Mouse (Mus musculus) limb, embryonic 13.5 days (tissue): ENCODE data around the gene Fhl2. TPM values are rescaled to one million over a fixed set of nuclear protein-coding genes. Genes with fewer than 3 reads are reported as not detected.
"Not testable (repeated sequence)": the region's sequence is repeated elsewhere in the genome, so short reads cannot be mapped to it uniquely, and the experiment has no call there.

ENCODE experiments used
- ATAC-seq: fragments of 200-750 bp; cut with Nextera tagmentation; 2 replicates; pipeline ENCODE4 v1.8.0; 2017; ENCODE audit warnings: low read depth, moderate number of reproducible peaks, moderate TSS enrichment; ENCODE audit not compliant: low FRiP score
- H3K27ac ChIP-seq: fragments of 300-500 bp; sonication (generic); 2 replicates; pipeline ENCODE4 v1.5.1; 2015; ENCODE audit warnings: inconsistent platforms, mild to moderate bottlenecking, moderate library complexity
- H3K27me3 ChIP-seq: fragments of 300-500 bp; sonication (generic); 2 replicates; pipeline ENCODE4 v1.6.1; 2015; ENCODE audit warnings: mild to moderate bottlenecking, inconsistent platforms
- H3K36me3 ChIP-seq: fragments of 300-500 bp; sonication (generic); 2 replicates; pipeline ENCODE4 v1.6.1; 2015; ENCODE audit warnings: inconsistent platforms, mild to moderate bottlenecking, moderate library complexity
- H3K4me1 ChIP-seq: fragments of 300-500 bp; sonication (generic); 2 replicates; pipeline ENCODE4 v1.6.1; 2015; ENCODE audit warnings: inconsistent platforms
- H3K4me2 ChIP-seq: fragments of 300-500 bp; sonication (generic); replicated peaks from 2 replicates; pipeline ENCODE4 v1.6.1; 2015; ENCODE audit warnings: inconsistent platforms, mild to moderate bottlenecking, moderate library complexity
- H3K4me3 ChIP-seq: fragments of 300-500 bp; sonication (generic); 2 replicates; pipeline ENCODE4 v1.5.1; 2015; ENCODE audit warnings: moderate library complexity, mild to moderate bottlenecking, inconsistent platforms
- H3K9ac ChIP-seq: fragments of 300-500 bp; sonication (generic); 2 replicates; pipeline ENCODE4 v1.6.1; 2015; ENCODE audit warnings: mild to moderate bottlenecking, inconsistent platforms
- H3K9me3 ChIP-seq: fragments of 300-500 bp; sonication (generic); 2 replicates; pipeline ENCODE4 v1.6.1; 2016; ENCODE audit warnings: inconsistent platforms
- WGBS: fragments of 180-500 bp; shearing (Covaris S2); methylation state at CpG from one replicate; pipeline ENCODE4 v1.1.7; 2015; 5-methylcytosine and 5-hydroxymethylcytosine counted together
- polyA plus RNA-seq: library from polyadenylated mRNA; unstranded; fragments of >200 nt; fragmentation: Nextera tagmentation; extraction: Ambion mirVana; gene quantifications from 2 replicates; pipeline ENCODE4 v1.2.1, GENCODE M21; 2015

Fhl2 gene
- polyA plus RNA-seq, 1 experiment from 2014 or later, result 19.1 TPM

GRCm38 (mm10) chr1:43188893-43189292 lies 7.9 kb downstream of the Fhl2 start:
- not testable (repeated sequence) for H3K27me3 ChIP-seq, H3K36me3 ChIP-seq, H3K27ac ChIP-seq, ATAC-seq, H3K9me3 ChIP-seq, H3K9ac ChIP-seq, H3K4me2 ChIP-seq, H3K4me3 ChIP-seq, H3K4me1 ChIP-seq
- WGBS, result 94% methylated on average over 10 of the region's 16 CpGs

- Histone ChIP-seq H3K4me2 (no peak overlapping the region), H3K9me3 (no peaks in the 10 kb centered on the region), H3K36me3 (no peaks in the 10 kb centered on the region), H3K4me3 (no peak overlapping the region), H3K27me3 (no peaks in the 10 kb centered on the region), H3K27ac (no peak overlapping the region), H3K9ac (no peak overlapping the region), H3K4me1 (no peaks in the 10 kb centered on the region)
- 29% methylated on average over 7 of the region's 7 CpGs for WGBS
- no peak for ATAC-seq
Measured at GRCm38 (mm10) chr1:43186334-43186733, 10.4 kb downstream of the Fhl2 start.

- H3K4me3 ChIP-seq, result no peak overlapping the region
- no peaks in the 10 kb centered on the region for H3K4me1 ChIP-seq
- no peak overlapping the region for H3K4me2 ChIP-seq
- H3K27me3 ChIP-seq, result no peaks in the 10 kb centered on the region
- H3K27ac ChIP-seq, result no peak overlapping the region
- no peaks in the 10 kb centered on the region for H3K36me3 ChIP-seq
- H3K9me3 ChIP-seq, result no peaks in the 10 kb centered on the region
- 86% methylated on average over 6 of the region's 6 CpGs for WGBS
- no peak for ATAC-seq
- no peak overlapping the region for H3K9ac ChIP-seq
Measured at GRCm38 (mm10) chr1:43180912-43181311, 15.9 kb downstream of the Fhl2 start.

GRCm38 (mm10) chr1:43178780-43179179 lies 18.0 kb downstream of the Fhl2 start:
- Histone ChIP-seq H3K36me3 (no peaks in the 10 kb centered on the region), H3K27me3 (no peaks in the 10 kb centered on the region), H3K9me3 (no peaks in the 10 kb centered on the region), H3K4me2 (no peak overlapping the region), H3K4me1 (no peaks in the 10 kb centered on the region), H3K27ac (no peak overlapping the region), H3K4me3 (no peak overlapping the region), H3K9ac (no peak overlapping the region)
- 79% methylated on average over 1 of the region's 1 CpGs for WGBS
- no peak for ATAC-seq

- H3K27ac ChIP-seq, result no peak overlapping the region
- 77% methylated on average over 6 of the region's 6 CpGs for WGBS
- H3K4me2 ChIP-seq, result no peak overlapping the region
- ATAC-seq, result no peak
- H3K36me3 ChIP-seq, result no peaks in the 10 kb centered on the region
- H3K4me3 ChIP-seq, result no peak overlapping the region
- H3K9me3 ChIP-seq, result no peaks in the 10 kb centered on the region
- H3K4me1 ChIP-seq, result no peaks in the 10 kb centered on the region
- H3K27me3 ChIP-seq, result no peaks in the 10 kb centered on the region
- H3K9ac ChIP-seq, result no peak overlapping the region
Measured at GRCm38 (mm10) chr1:43178378-43178777, 18.4 kb downstream of the Fhl2 start.

- no peak overlapping the region for H3K9ac ChIP-seq
- no peak overlapping the region for H3K4me3 ChIP-seq
- H3K27ac ChIP-seq, result no peak overlapping the region
- no peak overlapping the region for H3K4me2 ChIP-seq
- no peaks in the 10 kb centered on the region for H3K27me3 ChIP-seq
- peaks cover 11% of the 10 kb centered on the region for H3K4me1 ChIP-seq
- H3K36me3 ChIP-seq, result no peaks in the 10 kb centered on the region
- no peak for ATAC-seq
- WGBS, result 64% methylated on average over 7 of the region's 7 CpGs
- no peaks in the 10 kb centered on the region for H3K9me3 ChIP-seq
Measured at GRCm38 (mm10) chr1:43173283-43174226, 23.2 kb downstream of the Fhl2 start.

- WGBS, result 86% methylated on average over 6 of the region's 6 CpGs
- no peak for ATAC-seq
- H3K4me2 ChIP-seq, result no peak overlapping the region
- H3K4me1 ChIP-seq, result peaks cover 24% of the 10 kb centered on the region
- H3K36me3 ChIP-seq, result no peaks in the 10 kb centered on the region
- no peaks in the 10 kb centered on the region for H3K27me3 ChIP-seq
- H3K4me3 ChIP-seq, result no peak overlapping the region
- no peak overlapping the region for H3K27ac ChIP-seq
- H3K9me3 ChIP-seq, result no peaks in the 10 kb centered on the region
- no peak overlapping the region for H3K9ac ChIP-seq
Measured at GRCm38 (mm10) chr1:43171816-43172215, 25.0 kb downstream of the Fhl2 start.

GRCm38 (mm10) chr1:43171093-43171492 lies 25.7 kb downstream of the Fhl2 start:
- H3K36me3 ChIP-seq, result no peaks in the 10 kb centered on the region
- no peak overlapping the region for H3K9ac ChIP-seq
- no peak for ATAC-seq
- H3K9me3 ChIP-seq, result no peaks in the 10 kb centered on the region
- 28% methylated on average over 3 of the region's 3 CpGs for WGBS
- no peak overlapping the region for H3K4me2 ChIP-seq
- H3K4me3 ChIP-seq, result no peak overlapping the region
- H3K27ac ChIP-seq, result no peak overlapping the region
- H3K4me1 ChIP-seq, result peaks cover 24% of the 10 kb centered on the region
- H3K27me3 ChIP-seq, result no peaks in the 10 kb centered on the region

- H3K36me3 ChIP-seq, result no peaks in the 10 kb centered on the region
- H3K4me3 ChIP-seq, result no peak overlapping the region
- 83% methylated on average over 1 of the region's 1 CpGs for WGBS
- no peak for ATAC-seq
- H3K9me3 ChIP-seq, result peaks cover 3% of the 10 kb centered on the region; the same call in 1 of the 2 replicates
- H3K4me2 ChIP-seq, result no peak overlapping the region
- H3K9ac ChIP-seq, result no peak overlapping the region
- H3K27ac ChIP-seq, result no peak overlapping the region
- H3K4me1 ChIP-seq, result peaks cover 24% of the 10 kb centered on the region
- H3K27me3 ChIP-seq, result 0 out of 2 replicates have a peak, but pooled peaks cover 3% of the 10 kb centered on the region
Measured at GRCm38 (mm10) chr1:43169661-43170060, 27.1 kb downstream of the Fhl2 start.

GRCm38 (mm10) chr1:43169227-43169626 lies 27.6 kb downstream of the Fhl2 start:
- H3K27me3 ChIP-seq, result 0 out of 2 replicates have a peak, but pooled peaks cover 6% of the 10 kb centered on the region
- ATAC-seq, result no peak
- H3K4me2 ChIP-seq, result no peak overlapping the region
- no peak overlapping the region for H3K9ac ChIP-seq
- no peak overlapping the region for H3K27ac ChIP-seq
- peaks cover 24% of the 10 kb centered on the region for H3K4me1 ChIP-seq
- H3K36me3 ChIP-seq, result no peaks in the 10 kb centered on the region
- peaks cover 5% of the 10 kb centered on the region; the same call in 1 of the 2 replicates for H3K9me3 ChIP-seq
- 74% methylated on average over 7 of the region's 7 CpGs for WGBS
- no peak overlapping the region for H3K4me3 ChIP-seq

GRCm38 (mm10) chr1:43168618-43169017 lies 28.2 kb downstream of the Fhl2 start:
- Histone ChIP-seq H3K36me3 (no peaks in the 10 kb centered on the region), H3K4me3 (no peak overlapping the region), H3K9me3 (peaks cover 5% of the 10 kb centered on the region; the same call in 1 of the 2 replicates), H3K4me2 (no peak overlapping the region), H3K27me3 (0 out of 2 replicates have a peak, but pooled peaks cover 6% of the 10 kb centered on the region), H3K27ac (no peak overlapping the region), H3K4me1 (peaks cover 24% of the 10 kb centered on the region), H3K9ac (no peak overlapping the region)
- ATAC-seq, result no peak
- WGBS, result 82% methylated on average over 7 of the region's 7 CpGs

GRCm38 (mm10) chr1:43168026-43168425 lies 28.8 kb downstream of the Fhl2 start:
- no peak overlapping the region for H3K27ac ChIP-seq
- 25% methylated on average over 5 of the region's 5 CpGs for WGBS
- peaks cover 26% of the 10 kb centered on the region for H3K4me1 ChIP-seq

More at GRCm38 (mm10) chr1:43168026-43168425, 28.8 kb downstream of the Fhl2 start:
- no peak overlapping the region for H3K4me2 ChIP-seq
- 0 out of 2 replicates have a peak, but pooled peaks cover 6% of the 10 kb centered on the region for H3K27me3 ChIP-seq
- H3K36me3 ChIP-seq, result no peaks in the 10 kb centered on the region
- H3K9me3 ChIP-seq, result peaks cover 5% of the 10 kb centered on the region; the same call in 1 of the 2 replicates
- no peak overlapping the region for H3K9ac ChIP-seq
- no peak overlapping the region for H3K4me3 ChIP-seq
- no peak for ATAC-seq
